In genomic region chr19:10974238-10974865, GRCm38 (mm10) we compare ENCODE assay signal across 15 mouse cellular contexts. TPM values are rescaled to one million over a fixed set of nuclear protein-coding genes. Genes with fewer than 3 reads are reported as not detected.
DNase-seq lines count a peak whose midpoint lies in the region; ATAC-seq and TF ChIP-seq lines count a peak whose summit lies in the region.
"Had no signal": no experiment of that assay in that cellular context is flagged by ENCODE, and none has a peak within 500 bp of the region (broad histone marks: within the 10 kb centered on the region; RNA-seq: fewer than 3 reads in every experiment).

TSS of gene Ms4a10 (minus strand) at chr19:10974670.

- no peak within 1 kb of the TSS for H3K9ac ChIP-seq in forebrain, embryonic 11.5 days (ENCODE audit: low read length)
- no peak within 1 kb of the TSS for H3K9ac ChIP-seq in forebrain, postnatal 0 days
- H3K9ac ChIP-seq in embryonic facial prominence, embryonic 15.5 days, result no peak within 1 kb of the TSS
- no peak within 1 kb of the TSS for H3K9ac ChIP-seq in limb, embryonic 15.5 days
- no peak within 1 kb of the TSS for H3K9ac ChIP-seq in hindbrain, postnatal 0 days (replicated peaks; ENCODE audit: low read length)
- H3K9ac ChIP-seq: heart, embryonic 15.5 days had no signal

- H3K4me1 ChIP-seq in forebrain, embryonic 11.5 days (replicated peaks; ENCODE audit: control insufficient read depth, insufficient read depth, low read length), result no peaks in the 10 kb centered on the region
- no peaks in the 10 kb centered on the region for H3K4me1 ChIP-seq in forebrain, postnatal 0 days (ENCODE audit: insufficient read depth)
- H3K4me1 ChIP-seq in kidney, adult 2 months (ENCODE audit: control insufficient read depth, insufficient read depth, low read length), result no peaks in the 10 kb centered on the region
- peaks cover 4% of the 10 kb centered on the region for H3K4me1 ChIP-seq in embryonic facial prominence, embryonic 15.5 days
- peaks cover under 1% of the 10 kb centered on the region for H3K4me1 ChIP-seq in limb, embryonic 15.5 days
- H3K4me1 ChIP-seq in hindbrain, postnatal 0 days (ENCODE audit: insufficient read depth, low read length), result no peaks in the 10 kb centered on the region

- H3K4me3 ChIP-seq in forebrain, embryonic 11.5 days (ENCODE audit: low read depth, low read length), result no peak within 1 kb of the TSS
- no peak within 1 kb of the TSS for H3K4me3 ChIP-seq in forebrain, postnatal 0 days (ENCODE audit: low read depth, low read length)
- no peak within 1 kb of the TSS for H3K4me3 ChIP-seq in kidney, adult 2 months (ENCODE audit: insufficient read depth, low read depth, low read length)
- H3K4me3 ChIP-seq in embryonic facial prominence, embryonic 15.5 days (replicated peaks), result no peak within 1 kb of the TSS
- no peak within 1 kb of the TSS for H3K4me3 ChIP-seq in limb, embryonic 15.5 days
- H3K4me3 ChIP-seq in hindbrain, postnatal 0 days (ENCODE audit: low read length), result no peak within 1 kb of the TSS
- H3K4me3 ChIP-seq: heart, embryonic 15.5 days had no signal

- TF ChIP-seq CTCF in forebrain, postnatal 0 days (IDR thresholded peaks at IDR 0.05; ENCODE audit: low read depth), result no peak
- no peak for TF ChIP-seq CTCF in kidney, adult 2 months (conservative IDR thresholded peaks at IDR 0.05; ENCODE audit: insufficient read depth, insufficient read length, low read depth, low read length)
- no peak for TF ChIP-seq CTCF in hindbrain, postnatal 0 days (IDR thresholded peaks at IDR 0.05; ENCODE audit: low read depth)

- H3K27ac ChIP-seq in forebrain, embryonic 11.5 days (ENCODE audit: low read depth, low read length), result no peak within 1 kb of the TSS
- no peak within 1 kb of the TSS for H3K27ac ChIP-seq in forebrain, postnatal 0 days (ENCODE audit: low read depth, low read length)
- H3K27ac ChIP-seq in kidney, adult 2 months (ENCODE audit: insufficient read depth, low read depth, low read length), result no peak within 1 kb of the TSS
- 0 out of 2 replicates have a peak within 1 kb of the TSS, but pooled peaks have one; percentile 17 for H3K27ac ChIP-seq in embryonic facial prominence, embryonic 15.5 days (replicated peaks)
- no peak within 1 kb of the TSS for H3K27ac ChIP-seq in limb, embryonic 15.5 days
- no peak within 1 kb of the TSS for H3K27ac ChIP-seq in hindbrain, postnatal 0 days
- H3K27ac ChIP-seq: heart, embryonic 15.5 days had no signal

- H3K36me3 ChIP-seq in forebrain, embryonic 11.5 days (ENCODE audit: control insufficient read depth, insufficient read depth, low read length), result no peaks in the 10 kb centered on the region; the same call in 1 of the 2 replicates
- H3K36me3 ChIP-seq in forebrain, postnatal 0 days (ENCODE audit: insufficient read depth), result no peaks in the 10 kb centered on the region
- H3K36me3 ChIP-seq in kidney, adult 2 months (ENCODE audit: control insufficient read depth, insufficient read depth, low read length), result no peaks in the 10 kb centered on the region
- H3K36me3 ChIP-seq in embryonic facial prominence, embryonic 15.5 days, result no peaks in the 10 kb centered on the region
- H3K36me3 ChIP-seq in limb, embryonic 15.5 days, result no peaks in the 10 kb centered on the region
- no peaks in the 10 kb centered on the region for H3K36me3 ChIP-seq in hindbrain, postnatal 0 days (ENCODE audit: insufficient read depth, low read length)
- H3K36me3 ChIP-seq: heart, embryonic 15.5 days had no signal

- DNase-seq in forebrain, embryonic 11.5 days (ENCODE audit: low spot score), result peak; percentile 19
- no peak for DNase-seq in forebrain, postnatal 0 days
- DNase-seq in kidney, postnatal 14 days, result peak; percentile 37
- DNase-seq in kidney, adult 2 months, result no peak
- no peak for DNase-seq in hindbrain, postnatal 0 days (ENCODE audit: low spot score)
- no peak for DNase-seq in retina, embryonic 14.5 days (ENCODE audit: low spot score)
- DNase-seq: adrenal gland, postnatal 14 days; cerebellum, adult 18-20 months; lung, adult 2 months; spleen, adult 18-20 months; thymus, postnatal 14 days had no signal

- no peak within 1 kb of the TSS for H3K4me2 ChIP-seq in forebrain, embryonic 11.5 days (ENCODE audit: low read depth, low read length, severe bottlenecking)
- H3K4me2 ChIP-seq in forebrain, postnatal 0 days (ENCODE audit: low read depth), result no peak within 1 kb of the TSS
- no peak within 1 kb of the TSS for H3K4me2 ChIP-seq in embryonic facial prominence, embryonic 15.5 days (replicated peaks)
- no peak within 1 kb of the TSS for H3K4me2 ChIP-seq in limb, embryonic 15.5 days
- no peak within 1 kb of the TSS for H3K4me2 ChIP-seq in hindbrain, postnatal 0 days (ENCODE audit: low read depth, low read length)
- H3K4me2 ChIP-seq: heart, embryonic 15.5 days had no signal

- ATAC-seq in forebrain, embryonic 11.5 days (replicated peaks; ENCODE audit: low FRiP score), result no peak
- no peak for ATAC-seq in forebrain, postnatal 0 days
- ATAC-seq in embryonic facial prominence, embryonic 15.5 days (ENCODE audit: insufficient number of reproducible peaks, low FRiP score, low TSS enrichment, low read depth), result peak; percentile 67
- 0 out of 2 replicates have a peak, but pooled peaks have one; percentile 49 for ATAC-seq in limb, embryonic 15.5 days (ENCODE audit: insufficient number of reproducible peaks, low FRiP score, low TSS enrichment, low read depth)
- no peak for ATAC-seq in hindbrain, postnatal 0 days
- ATAC-seq: Patski had no signal

- 74% methylated on average over 4 of the region's 4 CpGs for WGBS in forebrain, embryonic 11.5 days
- WGBS in forebrain, postnatal 0 days, result 70% methylated on average over 4 of the region's 4 CpGs
- WGBS in kidney, adult 2 months, result 32% methylated on average over 4 of the region's 4 CpGs
- WGBS in embryonic facial prominence, embryonic 15.5 days, result 35% methylated on average over 4 of the region's 4 CpGs
- 32% methylated on average over 4 of the region's 4 CpGs for WGBS in limb, embryonic 15.5 days
- WGBS in hindbrain, postnatal 0 days, result 74% methylated on average over 4 of the region's 4 CpGs

- TF ChIP-seq POLR2A in kidney, adult 2 months (IDR thresholded peaks at IDR 0.05; ENCODE audit: low read depth, low read length), result no peak

- H3K27me3 ChIP-seq in forebrain, embryonic 11.5 days (ENCODE audit: control insufficient read depth, insufficient read depth, low read length), result no peaks in the 10 kb centered on the region
- no peaks in the 10 kb centered on the region for H3K27me3 ChIP-seq in forebrain, postnatal 0 days (ENCODE audit: insufficient read depth, low read length)
- no peaks in the 10 kb centered on the region for H3K27me3 ChIP-seq in kidney, adult 2 months (replicated peaks; ENCODE audit: control insufficient read depth, insufficient read depth, low read length)
- no peaks in the 10 kb centered on the region for H3K27me3 ChIP-seq in embryonic facial prominence, embryonic 15.5 days
- H3K27me3 ChIP-seq in limb, embryonic 15.5 days, result no peaks in the 10 kb centered on the region
- H3K27me3 ChIP-seq in hindbrain, postnatal 0 days (ENCODE audit: insufficient read depth, low read length), result no peaks in the 10 kb centered on the region
- H3K27me3 ChIP-seq: heart, embryonic 15.5 days had no signal

- H3K9me3 ChIP-seq in forebrain, embryonic 11.5 days (ENCODE audit: control insufficient read depth, low read length), result no peaks in the 10 kb centered on the region
- no peaks in the 10 kb centered on the region for H3K9me3 ChIP-seq in forebrain, postnatal 0 days (ENCODE audit: low read length)
- H3K9me3 ChIP-seq in embryonic facial prominence, embryonic 15.5 days (replicated peaks), result no peaks in the 10 kb centered on the region
- no peaks in the 10 kb centered on the region for H3K9me3 ChIP-seq in limb, embryonic 15.5 days
- H3K9me3 ChIP-seq in hindbrain, postnatal 0 days (ENCODE audit: low read length), result 0 out of 2 replicates have a peak, but pooled peaks cover 3% of the 10 kb centered on the region
- H3K9me3 ChIP-seq: heart, embryonic 15.5 days had no signal

RNA-seq across cellular contexts. Expression of gene Ms4a10, which starts in this region (rescaled TPM):
- not detected in 2 replicates for polyA plus RNA-seq in forebrain, embryonic 11.5 days (2014; fragmentation: Nextera tagmentation; extraction: Ambion mirVana)
- total RNA-seq in forebrain, postnatal 0 days (2014; rRNA removed), result not detected in 2 replicates
- not detected in 2 replicates for polyA plus RNA-seq in forebrain, postnatal 0 days (2015; fragmentation: Nextera tagmentation; extraction: Ambion mirVana)
- polyA plus RNA-seq in kidney, adult 2 months (2012; rRNA removed), result 0.18 TPM in 1 of 2 replicates, not detected in the other
- polyA plus RNA-seq in embryonic facial prominence, embryonic 15.5 days (2015; fragmentation: Nextera tagmentation; extraction: Ambion mirVana), result 0.32 and 1.1 TPM in 2 replicates
- 0.35 and 0.73 TPM in 2 replicates for polyA plus RNA-seq in limb, embryonic 15.5 days (2015; fragmentation: Nextera tagmentation; extraction: Ambion mirVana)
- total RNA-seq in hindbrain, postnatal 0 days (2014; rRNA removed), result not detected in 2 replicates
- polyA plus RNA-seq in hindbrain, postnatal 0 days (2015; fragmentation: Nextera tagmentation; extraction: Ambion mirVana), result not detected in 2 replicates
- polyA plus RNA-seq: heart, embryonic 15.5 days; lung, adult 2 months; Patski had no signal

Comparison
In these comparisons a context has a peak if more than half of its experiments do, and no peak if none do; other contexts are left out.
1. Peak in DNase-seq in forebrain, embryonic 11.5 days; RNA of the gene not detected or under 1 TPM.
2. Peak in ATAC-seq in limb, embryonic 15.5 days; RNA of the gene not detected or under 1 TPM.